Mouse (Mus musculus): Measurements from ENCODE around the gene 1700113H08Rik. TPM values are rescaled to one million over a fixed set of nuclear protein-coding genes. Genes with fewer than 3 reads are reported as not detected.

Gene 1700113H08Rik
- polyA plus RNA-seq, 1 experiment from 2014 or later, result 0.29 TPM

DNA sequence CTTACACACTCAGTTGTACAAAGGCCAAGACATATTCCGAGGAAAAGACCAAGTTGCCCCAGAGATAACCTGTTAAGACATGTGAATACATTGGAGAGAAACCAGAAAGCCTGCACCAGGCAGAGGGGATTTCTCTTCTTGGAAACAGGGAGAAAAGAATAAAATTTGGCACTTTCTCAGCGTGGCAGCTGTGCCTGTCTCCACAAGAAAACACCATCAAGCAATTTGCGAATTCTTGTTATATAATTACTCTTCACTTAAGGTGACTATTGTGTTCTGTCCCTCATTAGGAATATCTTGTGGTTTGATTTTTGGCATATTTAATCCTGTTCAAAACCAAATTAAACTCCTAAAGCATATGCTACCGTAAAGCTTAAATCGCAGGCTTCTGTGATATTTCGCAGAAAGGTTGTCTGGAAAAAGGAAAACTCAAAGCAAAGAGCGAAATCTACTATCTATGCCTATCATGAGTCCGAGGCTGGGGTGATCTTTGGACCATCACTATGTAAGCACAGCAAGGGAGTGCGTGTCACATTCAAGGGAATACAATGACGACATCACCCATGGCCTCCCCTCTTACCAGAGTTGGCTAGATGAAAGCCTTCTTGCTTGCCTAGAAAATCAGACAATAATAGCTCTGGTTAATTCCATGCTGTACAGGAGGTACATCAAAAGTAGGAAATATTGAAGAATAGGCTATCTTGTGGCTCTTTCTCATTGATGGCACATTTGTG is 51.4 kb downstream of the 1700113H08Rik start:
- ATAC-seq (ENCODE audit: low FRiP score) (no peak), DNase-seq (ENCODE audit: low spot score, missing footprints) (no peak)
- no peaks in the 10 kb centered on the region for H3K9me3 ChIP-seq (ENCODE audit: control insufficient read depth, low read length)
- H3K4me2 ChIP-seq, result no peak overlapping the region
- H3K9ac ChIP-seq (ENCODE audit: low read length), result no peak overlapping the region
- 80% methylated on average over 10 of the region's 10 CpGs for WGBS
- H3K27me3 ChIP-seq (ENCODE audit: control insufficient read depth, insufficient read depth, low read length), result peaks cover 4% of the 10 kb centered on the region; the same call in 1 of the 2 replicates
- H3K36me3 ChIP-seq (ENCODE audit: control insufficient read depth, insufficient read depth, low read length), result no peaks in the 10 kb centered on the region
- H3K27ac ChIP-seq (ENCODE audit: low read depth, low read length), result no peak overlapping the region
- peaks cover 2% of the 10 kb centered on the region; the same call in 1 of the 2 replicates for H3K4me1 ChIP-seq (ENCODE audit: control insufficient read depth, insufficient read depth, low read length)
- H3K4me3 ChIP-seq (ENCODE audit: low read depth, low read length), result no peak overlapping the region

DNA sequence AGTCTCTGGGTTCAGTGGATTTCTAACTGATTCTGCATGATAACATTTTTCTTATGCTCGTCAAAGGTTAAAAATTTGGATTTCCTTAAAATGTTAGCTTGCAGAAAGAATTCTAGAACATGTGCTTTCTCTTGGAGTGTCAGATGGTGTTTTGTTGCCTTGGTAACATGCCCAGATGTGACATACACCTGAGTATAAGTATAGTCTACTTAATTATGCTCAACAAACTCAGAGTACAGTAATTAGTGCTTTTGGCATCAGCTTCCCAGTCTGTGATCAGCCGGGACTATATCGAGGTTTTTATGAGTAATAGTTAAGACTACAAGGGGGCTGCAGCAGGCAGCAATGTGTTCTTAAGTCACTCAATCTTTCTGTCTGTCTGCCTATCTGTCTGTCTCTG is 53.1 kb downstream of the 1700113H08Rik start:
- no peak overlapping the region for H3K4me2 ChIP-seq
- no peak overlapping the region for H3K4me3 ChIP-seq (ENCODE audit: low read depth, low read length)
- H3K9me3 ChIP-seq (ENCODE audit: control insufficient read depth, low read length), result no peaks in the 10 kb centered on the region
- no peaks in the 10 kb centered on the region for H3K36me3 ChIP-seq (ENCODE audit: control insufficient read depth, insufficient read depth, low read length)
- 94% methylated on average over 3 of the region's 3 CpGs for WGBS
- DNase-seq (ENCODE audit: low spot score, missing footprints) (no peak), ATAC-seq (ENCODE audit: low FRiP score) (no peak)
- H3K27ac ChIP-seq (ENCODE audit: low read depth, low read length), result no peak overlapping the region
- H3K9ac ChIP-seq (ENCODE audit: low read length), result no peak overlapping the region
- H3K4me1 ChIP-seq (ENCODE audit: control insufficient read depth, insufficient read depth, low read length), result peaks cover 2% of the 10 kb centered on the region; the same call in 1 of the 2 replicates
- H3K27me3 ChIP-seq (ENCODE audit: control insufficient read depth, insufficient read depth, low read length), result no peaks in the 10 kb centered on the region

DNA sequence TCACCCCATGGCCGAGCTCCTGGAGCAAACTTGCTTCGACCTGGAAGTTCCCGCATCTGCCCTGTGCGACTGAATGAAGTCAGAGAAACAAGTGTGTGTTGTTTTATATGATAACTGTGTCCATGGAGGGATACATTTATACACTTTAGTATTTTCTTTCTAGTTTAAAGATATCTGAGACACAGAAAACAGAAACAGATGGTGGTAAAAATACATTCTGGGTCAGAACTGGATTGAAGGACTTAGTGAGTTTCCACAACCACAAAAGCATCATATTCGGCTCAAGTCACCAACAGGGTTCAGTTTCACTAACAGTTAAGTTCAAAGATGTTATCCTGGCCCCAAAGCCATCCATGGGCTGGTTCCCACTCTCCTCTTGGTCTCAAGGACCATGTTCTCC is 67.2 kb downstream of the 1700113H08Rik start:
- ATAC-seq (ENCODE audit: low FRiP score), result no peak
- Histone ChIP-seq H3K4me3 (ENCODE audit: low read depth, low read length) (no peak overlapping the region), H3K9me3 (ENCODE audit: control insufficient read depth, low read length) (no peaks in the 10 kb centered on the region), H3K9ac (ENCODE audit: low read length) (no peak overlapping the region), H3K36me3 (ENCODE audit: control insufficient read depth, insufficient read depth, low read length) (no peaks in the 10 kb centered on the region), H3K4me1 (ENCODE audit: control insufficient read depth, insufficient read depth, low read length) (no peaks in the 10 kb centered on the region), H3K4me2 (no peak overlapping the region), H3K27me3 (ENCODE audit: control insufficient read depth, insufficient read depth, low read length) (no peaks in the 10 kb centered on the region), H3K27ac (ENCODE audit: low read depth, low read length) (no peak overlapping the region)
- no peak for DNase-seq (ENCODE audit: low spot score, missing footprints)
- WGBS, result 94% methylated on average over 5 of the region's 5 CpGs

DNA sequence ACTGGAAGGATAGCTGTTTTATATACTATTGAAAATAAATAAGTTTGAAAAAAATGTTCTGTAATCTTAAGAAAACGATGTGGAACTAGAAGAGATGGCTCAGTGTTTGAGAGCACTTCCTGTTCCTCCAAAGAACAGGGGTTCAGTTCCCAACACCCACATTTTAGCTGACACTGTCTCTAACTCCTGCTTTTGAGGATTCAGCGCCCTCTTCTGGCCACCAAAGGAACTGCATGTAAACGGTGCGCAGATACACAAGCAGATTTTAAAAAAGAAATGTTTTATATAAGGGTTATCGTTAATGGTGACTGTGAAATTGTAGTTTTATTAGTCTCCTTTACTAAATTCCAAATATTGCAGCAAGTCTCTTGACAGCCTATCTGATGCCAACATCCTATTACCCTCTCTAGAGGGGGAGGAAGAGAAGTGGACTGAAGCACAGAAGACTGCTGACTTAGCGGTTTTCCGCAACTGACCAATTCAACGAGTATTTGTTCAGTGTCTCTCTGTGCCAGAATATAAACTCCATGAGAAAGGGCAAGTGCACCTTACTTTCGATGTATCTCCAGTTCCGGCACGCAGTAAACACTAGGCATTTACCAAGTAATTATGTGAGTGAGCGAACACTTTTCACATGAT is 68.5 kb downstream of the 1700113H08Rik start:
- peak; percentile 84 for DNase-seq (ENCODE audit: low spot score, missing footprints)
- 84% methylated on average over 12 of the region's 12 CpGs for WGBS

DNA sequence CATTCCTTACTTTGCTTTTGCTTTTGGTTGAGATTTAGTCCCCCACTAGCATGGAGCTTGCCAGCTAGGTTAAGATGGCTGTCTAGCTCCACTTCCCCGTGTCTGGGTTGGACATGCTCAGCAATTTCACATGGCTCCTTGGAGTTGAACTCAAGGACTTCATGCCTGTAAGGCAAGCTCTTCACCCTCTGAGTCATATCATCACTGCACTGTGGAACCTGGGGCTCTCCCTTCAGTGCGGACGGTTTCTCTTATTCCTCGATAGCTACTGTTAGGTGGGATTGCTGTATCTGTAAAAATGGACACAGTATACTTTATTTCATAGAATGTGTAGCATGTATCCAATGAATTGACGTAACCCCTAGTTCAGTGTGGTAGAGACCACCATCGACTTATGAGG is 93.2 kb downstream of the 1700113H08Rik start:
- H3K4me3 ChIP-seq (ENCODE audit: low read depth, low read length), result no peak overlapping the region
- H3K9ac ChIP-seq (ENCODE audit: low read length), result no peak overlapping the region
- ATAC-seq (ENCODE audit: low FRiP score), result no peak
- H3K27ac ChIP-seq (ENCODE audit: low read depth, low read length), result no peak overlapping the region
- no peaks in the 10 kb centered on the region for H3K27me3 ChIP-seq (ENCODE audit: control insufficient read depth, insufficient read depth, low read length)
- no peak for DNase-seq (ENCODE audit: low spot score, missing footprints)
- WGBS, result 97% methylated on average over 6 of the region's 6 CpGs
- no peaks in the 10 kb centered on the region for H3K9me3 ChIP-seq (ENCODE audit: control insufficient read depth, low read length)
- no peaks in the 10 kb centered on the region for H3K36me3 ChIP-seq (ENCODE audit: control insufficient read depth, insufficient read depth, low read length)
- H3K4me2 ChIP-seq, result no peak overlapping the region
- no peaks in the 10 kb centered on the region for H3K4me1 ChIP-seq (ENCODE audit: control insufficient read depth, insufficient read depth, low read length)

More for the DNA sequence above, 68.5 kb downstream of the 1700113H08Rik start:
- Histone ChIP-seq H3K36me3 (ENCODE audit: control insufficient read depth, insufficient read depth, low read length) (no peaks in the 10 kb centered on the region), H3K9me3 (ENCODE audit: control insufficient read depth, low read length) (no peaks in the 10 kb centered on the region), H3K27ac (ENCODE audit: low read depth, low read length) (no peak overlapping the region), H3K4me3 (ENCODE audit: low read depth, low read length) (no peak overlapping the region), H3K4me1 (ENCODE audit: control insufficient read depth, insufficient read depth, low read length) (no peaks in the 10 kb centered on the region), H3K27me3 (ENCODE audit: control insufficient read depth, insufficient read depth, low read length) (no peaks in the 10 kb centered on the region), H3K4me2 (no peak overlapping the region), H3K9ac (ENCODE audit: low read length) (no peak overlapping the region)
- no peak for ATAC-seq (ENCODE audit: low FRiP score)

DNA sequence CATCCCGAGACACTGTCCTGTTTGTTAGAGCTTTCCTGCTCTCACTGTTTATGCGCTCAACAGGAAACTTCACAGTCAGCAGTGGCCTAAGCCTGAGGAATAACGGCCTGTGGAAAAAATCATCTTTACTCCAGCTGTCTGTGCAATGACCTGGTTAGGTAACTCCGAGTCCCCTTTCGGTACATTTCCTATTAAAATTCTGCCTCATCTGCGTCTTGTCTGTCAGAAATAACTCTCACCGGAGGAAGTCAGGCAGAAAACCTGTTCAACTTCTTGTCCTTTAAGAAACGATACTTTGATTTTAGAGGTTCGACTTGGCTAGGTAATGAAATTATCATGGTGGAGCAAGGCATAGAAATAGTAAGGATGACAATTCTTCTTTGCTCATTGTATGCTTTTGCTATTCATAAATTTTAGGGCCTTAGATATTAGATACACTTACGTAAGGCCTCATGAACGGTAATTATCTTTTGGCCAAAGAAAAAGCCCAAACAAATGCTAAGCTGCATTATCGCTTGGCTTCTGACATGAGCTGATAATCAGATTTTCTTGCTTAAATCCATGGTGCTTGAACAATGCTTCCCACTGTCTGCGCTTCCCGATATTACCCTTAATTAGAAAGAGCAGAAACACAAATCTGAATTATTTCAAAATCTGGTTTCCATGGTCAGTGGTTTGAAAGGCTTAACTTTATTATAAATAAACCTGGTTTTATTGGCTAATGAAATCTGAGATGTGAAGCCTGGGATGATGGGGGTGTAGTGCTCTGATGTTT is 96.1 kb downstream of the 1700113H08Rik start:
- 77% methylated on average over 14 of the region's 14 CpGs for WGBS

DNA sequence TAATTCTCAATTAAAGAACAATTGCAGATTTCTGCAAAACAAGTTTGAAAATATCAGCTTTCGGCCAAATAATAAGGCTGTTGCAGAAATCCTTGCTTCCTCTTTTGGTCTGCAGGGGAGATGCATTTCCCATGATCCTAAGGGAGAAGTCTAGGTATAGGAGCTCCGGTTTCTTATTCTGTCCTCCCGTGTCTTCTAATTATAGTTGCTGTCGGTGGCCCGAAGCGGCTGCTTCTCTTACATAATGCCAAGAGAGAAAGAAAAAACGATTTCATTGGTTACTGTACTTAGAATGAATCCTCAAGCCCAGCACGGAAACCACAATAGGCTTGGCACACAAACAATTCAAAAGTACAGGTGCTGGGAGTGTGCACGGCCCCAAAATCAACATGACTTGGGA is 101.9 kb downstream of the 1700113H08Rik start:
- 86% methylated on average over 9 of the region's 9 CpGs for WGBS
- no peak overlapping the region for H3K4me3 ChIP-seq (ENCODE audit: low read depth, low read length)
- no peak overlapping the region for H3K27ac ChIP-seq (ENCODE audit: low read depth, low read length)
- no peaks in the 10 kb centered on the region for H3K27me3 ChIP-seq (ENCODE audit: control insufficient read depth, insufficient read depth, low read length)
- H3K4me1 ChIP-seq (ENCODE audit: control insufficient read depth, insufficient read depth, low read length), result no peaks in the 10 kb centered on the region
- H3K9ac ChIP-seq (ENCODE audit: low read length), result no peak overlapping the region
- no peaks in the 10 kb centered on the region for H3K36me3 ChIP-seq (ENCODE audit: control insufficient read depth, insufficient read depth, low read length)
- DNase-seq (ENCODE audit: low spot score, missing footprints) (no peak), ATAC-seq (ENCODE audit: low FRiP score) (no peak)
- no peak overlapping the region for H3K4me2 ChIP-seq
- no peaks in the 10 kb centered on the region for H3K9me3 ChIP-seq (ENCODE audit: control insufficient read depth, low read length)

More for the DNA sequence above, 96.1 kb downstream of the 1700113H08Rik start:
- no peak overlapping the region for H3K9ac ChIP-seq (ENCODE audit: low read length)
- no peaks in the 10 kb centered on the region for H3K4me1 ChIP-seq (ENCODE audit: control insufficient read depth, insufficient read depth, low read length)
- no peaks in the 10 kb centered on the region for H3K27me3 ChIP-seq (ENCODE audit: control insufficient read depth, insufficient read depth, low read length)
- no peak for ATAC-seq (ENCODE audit: low FRiP score)
- no peak overlapping the region for H3K27ac ChIP-seq (ENCODE audit: low read depth, low read length)
- no peaks in the 10 kb centered on the region for H3K36me3 ChIP-seq (ENCODE audit: control insufficient read depth, insufficient read depth, low read length)
- DNase-seq (ENCODE audit: low spot score, missing footprints), result peak; percentile 73
- H3K4me2 ChIP-seq, result no peak overlapping the region
- H3K9me3 ChIP-seq (ENCODE audit: control insufficient read depth, low read length), result no peaks in the 10 kb centered on the region
- H3K4me3 ChIP-seq (ENCODE audit: low read depth, low read length), result no peak overlapping the region

DNA sequence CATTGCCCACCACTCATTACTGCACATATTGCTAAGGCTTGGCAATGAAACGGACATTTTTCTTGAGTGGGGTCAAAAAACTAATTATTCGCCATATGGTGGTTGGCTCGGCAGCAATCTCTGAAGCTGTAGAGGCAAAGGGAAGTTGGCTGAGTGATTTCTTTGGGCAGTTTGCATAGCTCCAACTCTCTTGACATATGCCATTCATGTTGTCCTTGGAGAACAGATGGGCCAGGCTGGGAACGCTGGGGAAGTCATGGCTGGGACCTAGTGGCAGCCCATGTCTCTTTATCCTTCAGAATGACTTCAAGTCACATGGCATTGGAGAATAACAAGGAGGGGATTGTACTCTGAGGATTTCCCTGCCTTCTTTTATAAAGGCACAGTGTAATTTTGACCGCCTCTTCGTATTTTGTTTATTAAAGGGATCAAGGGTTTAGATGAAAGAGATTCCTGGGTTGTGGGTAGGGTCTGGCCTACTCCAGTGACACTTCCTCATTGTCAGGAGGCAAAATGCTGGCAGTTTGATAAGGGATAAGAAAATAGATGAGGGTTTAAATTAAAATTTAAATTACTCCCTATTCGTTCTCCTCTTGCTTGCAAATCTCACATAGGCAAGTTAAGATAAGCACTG is 138.4 kb downstream of the 1700113H08Rik start:
- H3K27me3 ChIP-seq (ENCODE audit: control insufficient read depth, insufficient read depth, low read length), result no peaks in the 10 kb centered on the region
- no peak overlapping the region for H3K9ac ChIP-seq (ENCODE audit: low read length)
- no peaks in the 10 kb centered on the region for H3K4me1 ChIP-seq (ENCODE audit: control insufficient read depth, insufficient read depth, low read length)
- H3K9me3 ChIP-seq (ENCODE audit: control insufficient read depth, low read length), result no peaks in the 10 kb centered on the region
- no peak overlapping the region for H3K4me3 ChIP-seq (ENCODE audit: low read depth, low read length)
- peak; percentile 85 for DNase-seq (ENCODE audit: low spot score, missing footprints)
- peak; percentile 93 for ATAC-seq (ENCODE audit: low FRiP score)
- H3K4me2 ChIP-seq, result no peak overlapping the region
- H3K27ac ChIP-seq (ENCODE audit: low read depth, low read length), result no peak overlapping the region
- WGBS, result 63% methylated on average over 7 of the region's 7 CpGs
- H3K36me3 ChIP-seq (ENCODE audit: control insufficient read depth, insufficient read depth, low read length), result no peaks in the 10 kb centered on the region
